In genomic region chr19:14563273-14563959, GRCm38 (mm10) we compare ENCODE assay signal across 22 mouse cellular contexts. TPM values are rescaled to one million over a fixed set of nuclear protein-coding genes. Genes with fewer than 3 reads are reported as not detected.
DNase-seq lines count a peak whose midpoint lies in the region; ATAC-seq and TF ChIP-seq lines count a peak whose summit lies in the region.
"Had no signal": no experiment of that assay in that cellular context is flagged by ENCODE, and none has a peak within 500 bp of the region (broad histone marks: within the 10 kb centered on the region; RNA-seq: fewer than 3 reads in every experiment).

No protein-coding gene starts in this region.

- H3K27me3 ChIP-seq in CH12.LX (replicated peaks): no peaks in the 10 kb centered on the region
- H3K27me3 ChIP-seq: embryonic facial prominence, embryonic 15.5 days; heart, embryonic 12.5 days; hindbrain, embryonic 12.5 days; intestine, embryonic 15.5 days had no signal

- peak overlapping the region in 2 of 3 experiments; percentile 19 to 20 for H3K4me3 ChIP-seq in CH12.LX (replicated peaks in 1 of 3; ENCODE audit: low read depth in 2 of 3, low read length in 2 of 3, poor library complexity in 1 of 3)
- H3K4me3 ChIP-seq: embryonic facial prominence, embryonic 15.5 days; erythroblast, embryonic 14.5 days; forebrain, embryonic 10.5 days; heart, embryonic 12.5 days; hindbrain, embryonic 12.5 days; intestine, embryonic 15.5 days had no signal

- peak overlapping the region; percentile 57 for H3K27ac ChIP-seq in CH12.LX (ENCODE audit: insufficient read depth, low read depth)
- H3K27ac ChIP-seq: embryonic facial prominence, embryonic 15.5 days; forebrain, embryonic 10.5 days; hindbrain, embryonic 12.5 days; hindbrain, postnatal 0 days; intestine, embryonic 15.5 days had no signal

- H3K36me3 ChIP-seq in CH12.LX (replicated peaks in 1 of 2; ENCODE audit: control insufficient read depth in 1 of 2, insufficient read depth in 1 of 2, low read length in 1 of 2): peaks cover 2 to 28% of the 10 kb centered on the region in 2 experiments
- H3K36me3 ChIP-seq: embryonic facial prominence, embryonic 15.5 days; heart, embryonic 12.5 days; hindbrain, embryonic 12.5 days; intestine, embryonic 15.5 days had no signal

- H3K79me2 ChIP-seq in CH12.LX (replicated peaks; ENCODE audit: control insufficient read depth, extremely low read depth, insufficient read depth, poor library complexity, severe bottlenecking): peaks cover 48% of the 10 kb centered on the region

- no peaks in the 10 kb centered on the region for H3K9me3 ChIP-seq in CH12.LX (replicated peaks; ENCODE audit: low read length)
- H3K9me3 ChIP-seq: embryonic facial prominence, embryonic 15.5 days; forebrain, embryonic 10.5 days; heart, embryonic 12.5 days; hindbrain, embryonic 12.5 days; intestine, embryonic 15.5 days had no signal

- H3K4me1 ChIP-seq in CH12.LX (ENCODE audit: control insufficient read depth in 1 of 2, insufficient read depth in 2 of 2): peaks cover 0 to 50% of the 10 kb centered on the region in 2 experiments; a peak in 3 of 4 replicates
- H3K4me1 ChIP-seq: intestine, embryonic 15.5 days had no signal

- TF ChIP-seq POLR2A in CH12.LX (IDR thresholded peaks at IDR 0.05; ENCODE audit: low read depth, low read length): no peak

- TF ChIP-seq CTCF in CH12.LX (conservative IDR thresholded peaks at IDR 0.05 in 1 of 2, IDR thresholded peaks at IDR 0.05 in 1 of 2; ENCODE audit: low read depth in 2 of 2, low read length in 2 of 2): no peak

- dilution Hi-C loops in CH12.LX (cut with MboI; ENCODE audit: extremely low pct_ligation_motif_present, extremely low pct_unique_long_range_greater_than_20kb, low sequenced_read_pairs): no loop called here

- DNase-seq in CD4-positive helper T cell, adult 2 months (ENCODE audit: low read depth, low spot score): peak; percentile 15
- DNase-seq in CH12.LX (ENCODE audit: extremely low read depth): no peak
- DNase-seq in spleen, adult 18-20 months: no peak
- DNase-seq in layer of hippocampus, adult 18-20 months (ENCODE audit: low spot score in 2 of 2): no peak
- DNase-seq in left cerebral cortex, adult 11 months (ENCODE audit: low spot score): no peak
- no peak for DNase-seq in embryo, embryonic 9.5 days (ENCODE audit: extremely low spot score)
- DNase-seq: adrenal gland, adult 2 months; adrenal gland, postnatal 25 days; cerebellum, adult 18-20 months; cerebellum, postnatal 10 days; gastrocnemius, postnatal 10 days; heart, adult 18-20 months; kidney, adult 18-20 months had no signal

- in situ Hi-C loops in CH12.LX (cut with MboI; ENCODE audit: low pct_ligation_motif_present, low pct_unique_long_range_greater_than_20kb, low sequenced_read_pairs): no loop called here

- H3K4me2 ChIP-seq in CH12.LX (ENCODE audit: insufficient read depth, low read depth, poor library complexity, severe bottlenecking): peak overlapping the region; percentile 75
- H3K4me2 ChIP-seq: embryonic facial prominence, embryonic 15.5 days; heart, embryonic 12.5 days; hindbrain, embryonic 12.5 days; intestine, embryonic 15.5 days had no signal

- no peak for TF ChIP-seq RAD21 in CH12.LX (IDR thresholded peaks at IDR 0.05; ENCODE audit: low read depth, low read length)

- peak; percentile 56 for ATAC-seq in inflammation-experienced regulatory T-cells, adult 6 months
- ATAC-seq: forebrain, embryonic 14.5 days; hindbrain, postnatal 0 days; intestine, embryonic 15.5 days had no signal

- peak; percentile 56; the same call in 1 of the 2 replicates for TF ChIP-seq EP300 in CH12.LX (IDR thresholded peaks at IDR 0.05; ENCODE audit: low read length)

- peak overlapping the region; percentile 44; the same call in 1 of the 2 replicates for H3K9ac ChIP-seq in CH12.LX (ENCODE audit: insufficient read depth, low read depth)
- H3K9ac ChIP-seq: embryonic facial prominence, embryonic 15.5 days; heart, embryonic 12.5 days; hindbrain, embryonic 12.5 days; intestine, embryonic 15.5 days had no signal

TF ChIP-seq in CH12.LX, 34 proteins besides CTCF, POLR2A, EP300 and RAD21:
- TF ChIP-seq IRF4 (IDR thresholded peaks at IDR 0.05; ENCODE audit: low read depth, low read length) (0 out of 2 replicates have a peak, but pooled peaks have one; percentile 12), MXI1 (IDR thresholded peaks at IDR 0.05; ENCODE audit: low read depth, low read length) (0 out of 2 replicates have a peak, but pooled peaks have one; percentile 62), NRF1 (IDR thresholded peaks at IDR 0.05; ENCODE audit: low read depth, low read length) (no peak), MAFK (IDR thresholded peaks at IDR 0.05; ENCODE audit: insufficient replicate concordance, low read length) (no peak), MYC (IDR thresholded peaks at IDR 0.05; ENCODE audit: low read depth, low read length) (0 out of 2 replicates have a peak, but pooled peaks have one; percentile 7), ETS1 (conservative IDR thresholded peaks at IDR 0.05; ENCODE audit: low read depth, low read length) (peak; percentile 34), SIN3A (IDR thresholded peaks at IDR 0.05; ENCODE audit: low read length) (peak; percentile 91), BHLHE40 (IDR thresholded peaks at IDR 0.05; ENCODE audit: low read depth, low read length) (0 out of 2 replicates have a peak, but pooled peaks have one; percentile 19)

RNA-seq across cellular contexts. Expression of gene Tle4, which starts 34.4 kb away (rescaled TPM):
- 18.9 and 19.8 TPM in 2 replicates for total RNA-seq in CH12.LX (2012; rRNA removed)
- 23.4 and 23.9 TPM in 2 replicates for total RNA-seq in CH12.LX (2014; rRNA removed)
- polyA plus RNA-seq in CH12.LX (2012; ENCODE audit: insufficient read length, low read depth): 23.8 and 27.7 TPM in 2 replicates
- 10 to 100 TPM; 11.3 to 16.2 (median 15.2) TPM for polyA plus RNA-seq in inflammation-experienced regulatory T-cells, adult 6 months (2017; shearing (Covaris generic))
- total RNA-seq in layer of hippocampus, adult 18-20 months (2021): 10 to 100 TPM; 44.4 TPM
